8 mouse cellular contexts compared by ENCODE assay signal in genomic region chr11:72434963-72435693, GRCm38 (mm10). TPM values are rescaled to one million over a fixed set of nuclear protein-coding genes. Genes with fewer than 3 reads are reported as not detected.
DNase-seq lines count a peak whose midpoint lies in the region; ATAC-seq lines count a peak whose summit lies in the region.

Ggt6 (plus strand) TSS chr11:72435526.

- peak within 1 kb of the TSS; percentile 28 for H3K4me2 ChIP-seq in embryonic facial prominence, embryonic 15.5 days (replicated peaks)

- H3K4me1 ChIP-seq in embryonic facial prominence, embryonic 15.5 days, result peaks cover 12% of the 10 kb centered on the region; the same call in 1 of the 2 replicates

- no peaks in the 10 kb centered on the region for H3K36me3 ChIP-seq in embryonic facial prominence, embryonic 15.5 days

- H3K9ac ChIP-seq in embryonic facial prominence, embryonic 15.5 days, result no peak within 1 kb of the TSS

- no peaks in the 10 kb centered on the region for H3K9me3 ChIP-seq in embryonic facial prominence, embryonic 15.5 days (replicated peaks)

- no peaks in the 10 kb centered on the region for H3K27me3 ChIP-seq in embryonic facial prominence, embryonic 15.5 days

- H3K4me3 ChIP-seq in embryonic facial prominence, embryonic 15.5 days (replicated peaks), result 0 out of 2 replicates have a peak within 1 kb of the TSS, but pooled peaks have one; percentile 10

- H3K27ac ChIP-seq in embryonic facial prominence, embryonic 15.5 days (replicated peaks), result peak within 1 kb of the TSS; percentile 68

- intact Hi-C loops in heart, postnatal 14 days (cut with DNase I), result loop anchor here (2.0 to 5.0 kb wide), 2 partner anchors 130 to 277 kb away; no protein-coding TSS in a partner anchor
- intact Hi-C loops in gastrocnemius, postnatal 14 days (cut with DNase I; ENCODE audit: low total_unique reads), result loop anchor here (5.0 kb wide), 2 partner anchors 127 to 208 kb away; no protein-coding TSS in a partner anchor

- ATAC-seq in embryonic facial prominence, embryonic 15.5 days (ENCODE audit: insufficient number of reproducible peaks, low FRiP score, low TSS enrichment, low read depth), result peak; percentile 53; the same call in 1 of the 2 replicates

- 56% methylated on average over 11 of the region's 11 CpGs for WGBS in embryonic facial prominence, embryonic 15.5 days

- DNase-seq in heart, adult 11 months, result peak; percentile 94
- DNase-seq in heart, postnatal 14 days, result no peak
- peak; percentile 85 for DNase-seq in ES-CJ7 (ENCODE audit: low read depth, low spot score)
- peak; percentile 87 to 92 for DNase-seq in kidney, postnatal 36 days
- DNase-seq in embryo, embryonic 11 days, result no peak
- DNase-seq in gastrocnemius, postnatal 14 days, result no peak
- DNase-seq in layer of hippocampus, adult 9-10 months (ENCODE audit: low spot score), result no peak

RNA-seq across cellular contexts. Expression of gene Ggt6, which starts in this region (rescaled TPM):
- under 1 TPM in 1 of 2 experiments, not detected in 1; 0.39 TPM for total RNA-seq in heart, postnatal 14 days (2021)
- 6.3 and 7.0 TPM in 2 replicates for polyA plus RNA-seq in embryonic facial prominence, embryonic 15.5 days (2015; fragmentation: Nextera tagmentation; extraction: Ambion mirVana)
- under 1 TPM; 0.18 to 0.38 TPM for total RNA-seq in gastrocnemius, postnatal 14 days (2021)

Comparison
In these comparisons a context has a peak if more than half of its experiments do, and no peak if none do; other contexts are left out.
1. DNase-seq: peak in heart, adult 11 months (single experiment), ES-CJ7 (single experiment) and kidney, postnatal 36 days (2 of 2); none in heart, postnatal 14 days (0 of 2), embryo, embryonic 11 days (single experiment), gastrocnemius, postnatal 14 days (single experiment) and layer of hippocampus, adult 9-10 months (single experiment).